Mouse (Mus musculus) testis, adult 2 months (tissue): Measurements from ENCODE around the gene Cpsf7.

Experiments used
- CTCF ChIP-seq: fragments of 200-500 bp; IDR thresholded peaks from 2 replicates; pipeline ENCODE4 v1.5.1; 2012; ENCODE audit warnings: low read depth, mild to moderate bottlenecking, inconsistent platforms, low read length, moderate library complexity; ENCODE audit not compliant: control insufficient read depth, insufficient read depth, insufficient replicate concordance
- POLR2A ChIP-seq: fragments of 200-500 bp; IDR thresholded peaks from 2 replicates; pipeline ENCODE4 v1.6.1; 2012; ENCODE audit warnings: low read depth, mild to moderate bottlenecking, inconsistent platforms, low read length, moderate library complexity; ENCODE audit not compliant: control insufficient read depth

DNA sequence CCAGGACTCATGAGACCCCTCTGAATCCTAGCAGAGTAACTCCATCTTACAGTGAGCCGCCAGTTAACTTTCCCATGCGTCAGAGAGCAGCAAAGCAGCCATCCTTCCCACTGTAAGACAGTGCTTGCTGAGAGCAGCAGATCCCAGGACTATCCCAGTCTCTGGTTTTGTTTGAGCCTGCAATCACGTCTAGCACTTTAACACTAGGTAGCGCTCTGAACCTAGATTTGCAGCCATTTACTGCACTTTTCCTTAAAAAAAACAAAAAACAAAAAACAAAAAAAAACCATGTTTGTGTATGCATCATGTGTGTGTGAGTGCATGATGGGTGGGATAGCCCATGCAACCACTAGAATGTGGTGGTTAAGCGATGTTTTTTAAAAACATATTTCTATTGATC is 35.0 kb downstream of the Cpsf7 start:
- TF ChIP-seq POLR2A (no peak), CTCF (no peak)
